Mouse (Mus musculus) ovary, adult 18-20 months (tissue): ENCODE measurements at regions not wholly inside any gene's neighbourhood (a gene's known extent, or its start where the extent isn't known, plus 50 kb on each side); places are given as distances from the start of the nearest gene placed in this dataset.
A peak's percentile ranks its signal among the peaks of the same experiment; 100 is the strongest.

Experiments
- DNase-seq: peaks from one replicate; pipeline ENCODE4 v3.0.0; 2022; ENCODE audit warnings: low spot score, mixed read lengths

GRCm38 (mm10) chr8:10931266-10931665 lies 77.0 kb downstream of the Irs2 start:
- DNase-seq = no peak

- no peak for DNase-seq
Observed at GRCm38 (mm10) chr8:10928836-10929235, 79.4 kb downstream of the Irs2 start.

GRCm38 (mm10) chr8:10928342-10928794 lies 79.9 kb downstream of the Irs2 start:
- peak; percentile 42 for DNase-seq

GRCm38 (mm10) chr8:10927187-10927586 lies 81.1 kb downstream of the Irs2 start:
- no peak for DNase-seq

- DNase-seq = no peak
Observed at GRCm38 (mm10) chr8:10926518-10926915, 81.7 kb downstream of the Irs2 start.

- DNase-seq = no peak
Observed at GRCm38 (mm10) chr8:10925582-10926517, 82.4 kb downstream of the Irs2 start.

- DNase-seq = peak; percentile 46
Observed at GRCm38 (mm10) chr8:10924526-10925199, 83.6 kb downstream of the Irs2 start.

GRCm38 (mm10) chr8:10924001-10924490 lies 84.2 kb downstream of the Irs2 start:
- no peak for DNase-seq

- DNase-seq = no peak
Observed at GRCm38 (mm10) chr8:10923071-10924000, 84.9 kb downstream of the Irs2 start.

- DNase-seq = no peak
Observed at GRCm38 (mm10) chr8:10922209-10923030, 85.8 kb downstream of the Irs2 start.

- no peak for DNase-seq
Observed at GRCm38 (mm10) chr8:10921439-10922191, 86.6 kb downstream of the Irs2 start.

GRCm38 (mm10) chr8:10919620-10920019 lies 88.6 kb downstream of the Irs2 start:
- no peak for DNase-seq

- DNase-seq = no peak
Observed at GRCm38 (mm10) chr8:10918403-10919035, 89.7 kb downstream of the Irs2 start.

GRCm38 (mm10) chr8:10914616-10915015 lies 93.6 kb downstream of the Irs2 start:
- no peak for DNase-seq

GRCm38 (mm10) chr8:10912436-10912835 lies 95.8 kb downstream of the Irs2 start:
- no peak for DNase-seq

GRCm38 (mm10) chr8:10911371-10911770 lies 96.9 kb downstream of the Irs2 start:
- no peak for DNase-seq

GRCm38 (mm10) chr8:10910954-10911353 lies 97.3 kb downstream of the Irs2 start:
- no peak for DNase-seq

GRCm38 (mm10) chr8:10910244-10910872 lies 97.9 kb downstream of the Irs2 start:
- DNase-seq = no peak

GRCm38 (mm10) chr8:10909155-10909554 lies 99.1 kb downstream of the Irs2 start:
- no peak for DNase-seq
